18 mouse cellular contexts compared by ENCODE assay signal in the genomic region with DNA sequence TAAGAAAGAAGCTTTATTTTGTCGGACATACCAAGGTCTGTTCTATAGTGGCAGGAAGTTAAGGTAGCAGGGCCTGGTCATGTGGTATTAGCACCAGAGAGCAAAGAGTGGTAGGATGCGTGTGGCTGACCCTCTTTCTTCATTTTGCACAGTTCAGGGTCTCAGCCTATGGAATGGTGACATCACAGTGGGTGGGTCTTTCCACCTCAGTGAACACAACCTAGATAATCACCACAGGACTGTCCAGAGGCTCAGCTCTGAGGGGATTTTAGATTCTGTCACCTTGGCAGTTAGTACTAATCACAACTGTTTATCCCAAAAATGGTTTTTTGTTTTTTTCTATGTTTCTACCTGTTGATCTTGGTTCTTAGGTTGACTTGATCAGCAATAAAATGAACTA.
"Had no signal": no experiment of that assay in that cellular context is flagged by ENCODE, and none has a peak within 500 bp of the region (broad histone marks: within the 10 kb centered on the region; RNA-seq: fewer than 3 reads in every experiment).

No protein-coding gene starts in this region.

- H3K9ac ChIP-seq: liver, embryonic 14.5 days; lung, embryonic 14.5 days; midbrain, embryonic 13.5 days; midbrain, embryonic 15.5 days; neural tube, embryonic 13.5 days; neural tube, embryonic 15.5 days had no signal

- H3K9me3 ChIP-seq: midbrain, embryonic 10.5 days; midbrain, embryonic 13.5 days; midbrain, embryonic 15.5 days; neural tube, embryonic 13.5 days; neural tube, embryonic 15.5 days had no signal

- H3K4me1 ChIP-seq: midbrain, embryonic 13.5 days; midbrain, embryonic 15.5 days; neural tube, embryonic 13.5 days; neural tube, embryonic 15.5 days had no signal

- H3K4me3 ChIP-seq: midbrain, embryonic 10.5 days; midbrain, embryonic 13.5 days; midbrain, embryonic 15.5 days; myocyte; neural tube, embryonic 13.5 days; neural tube, embryonic 15.5 days had no signal

- H3K27ac ChIP-seq: liver, embryonic 14.5 days; midbrain, embryonic 10.5 days; midbrain, embryonic 13.5 days; midbrain, embryonic 15.5 days; neural tube, embryonic 13.5 days; neural tube, embryonic 15.5 days had no signal

- H3K36me3 ChIP-seq: midbrain, embryonic 10.5 days; midbrain, embryonic 13.5 days; midbrain, embryonic 15.5 days; neural tube, embryonic 13.5 days; neural tube, embryonic 15.5 days had no signal

- H3K4me2 ChIP-seq: lung, embryonic 14.5 days; midbrain, embryonic 13.5 days; midbrain, embryonic 15.5 days; neural tube, embryonic 13.5 days; neural tube, embryonic 15.5 days had no signal

- H3K27me3 ChIP-seq: midbrain, embryonic 15.5 days; neural tube, embryonic 13.5 days; neural tube, embryonic 15.5 days had no signal

- DNase-seq: lung, adult 18-20 months; lung, embryonic 14.5 days; lung, postnatal 10 days; lung, postnatal 4 days; right cerebral cortex, adult 18-20 months; right cerebral cortex, postnatal 25 days; right cerebral cortex, postnatal 4 days; spleen, adult 18-20 months; thymus, adult 18-20 months; thymus, postnatal 14 days; thymus, postnatal 36 days had no signal

- ATAC-seq: midbrain, embryonic 15.5 days had no signal
